Mouse (Mus musculus) B cell, adult 62 days (primary cell): Measurements from ENCODE around the gene Nrsn2. TPM values are rescaled to one million over a fixed set of nuclear protein-coding genes. Genes with fewer than 3 reads are reported as not detected.

Source experiments
- total RNA-seq: library from RNA; stranded (reverse); gene quantifications from 4 replicates; pipeline ENCODE4 v1.2.4, GENCODE M21; 2023

The Nrsn2 gene
- not detected in 4 replicates for total RNA-seq

DNA sequence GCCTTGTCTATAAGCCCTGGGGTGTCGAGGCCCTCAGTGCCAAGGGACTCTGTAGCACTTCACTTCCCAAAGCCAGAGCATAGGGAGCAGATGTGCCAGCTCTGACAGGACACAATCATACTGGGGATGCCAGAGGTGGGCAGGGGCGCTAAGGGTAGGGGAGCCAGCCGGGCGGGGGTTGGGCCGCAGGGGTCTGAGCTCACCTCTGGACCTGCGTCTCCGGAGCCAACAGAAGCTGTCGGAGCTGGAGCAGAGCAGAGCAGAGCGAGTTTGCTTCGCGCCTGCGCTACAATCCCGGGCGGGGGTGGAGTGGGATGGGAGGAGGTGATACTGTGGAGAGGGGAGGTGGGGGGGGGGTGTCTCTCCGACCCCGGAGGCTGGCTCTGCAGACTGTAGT lies at the start of gene Nrsn2:
TSS of gene Nrsn2 (minus strand) at position 294 of the 397 bp plus-strand sequence.

DNA sequence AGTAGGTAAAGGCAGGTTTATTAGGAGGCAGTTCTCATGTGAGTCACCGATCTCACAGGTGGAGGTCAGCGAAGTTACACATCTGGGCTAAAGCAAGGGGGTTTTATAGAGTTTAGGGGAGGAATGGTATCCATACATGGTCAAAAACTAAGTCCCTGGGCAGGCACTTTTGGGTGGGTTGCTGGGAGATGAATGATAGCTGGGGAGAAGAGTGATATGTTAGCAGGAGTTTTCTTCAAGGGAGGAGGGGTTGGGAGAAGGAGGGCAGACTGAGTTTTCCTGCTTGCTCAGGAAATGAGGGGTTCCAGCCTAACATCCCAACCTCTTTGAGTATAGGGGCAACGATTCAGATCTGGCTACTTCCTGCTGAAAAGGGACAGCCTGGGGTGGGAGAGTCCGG lies 38.8 kb upstream of the Nrsn2 start, which contains the start of gene 6820408C15Rik:
TSS of gene 6820408C15Rik (plus strand) at position 301 of the 400 bp plus-strand sequence.

GRCm38 (mm10) chr2:152414591-152415165 lies 38.2 kb upstream of the Nrsn2 start, which contains the start of gene Zcchc3:
Gene Zcchc3, minus strand, starts transcription at chr2:152415027.

DNA sequence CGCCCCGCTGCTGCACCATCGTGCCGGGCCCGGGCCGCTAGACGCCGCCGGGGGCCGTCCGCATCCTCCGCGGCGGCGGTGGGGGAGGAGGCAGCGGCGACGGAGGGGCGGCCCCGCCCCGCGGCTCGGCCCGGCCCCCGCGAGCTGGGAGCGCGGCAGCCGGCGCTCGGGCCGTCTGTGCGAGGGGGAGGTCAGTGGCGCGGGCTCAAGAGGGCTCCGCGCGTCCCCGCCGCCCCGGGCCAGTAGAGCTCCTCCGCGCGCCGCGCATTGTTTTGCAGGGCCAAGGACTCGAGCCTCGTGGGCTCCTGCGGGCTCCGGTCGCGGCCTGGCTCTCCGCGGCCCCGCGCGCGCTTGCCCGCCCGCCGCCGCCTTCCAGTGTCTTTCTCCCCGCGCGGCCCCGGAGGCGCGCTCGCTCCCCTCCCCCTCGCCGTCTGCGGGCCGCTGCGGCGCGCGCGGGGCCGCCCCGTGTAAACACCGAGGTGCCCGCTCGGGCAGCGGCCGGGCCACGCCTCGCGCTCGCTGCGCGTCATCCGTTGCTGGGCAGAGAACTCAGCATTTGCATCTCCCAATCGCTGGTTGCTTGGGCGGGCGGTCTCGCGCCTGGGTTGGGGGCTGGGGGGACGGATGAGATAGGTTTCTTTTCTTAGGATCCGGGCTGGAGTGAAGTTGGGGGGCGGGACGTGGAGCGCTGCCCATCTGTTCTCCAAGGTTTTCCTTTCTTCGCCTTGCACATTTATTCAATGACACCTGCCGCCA lies 21.4 kb upstream of the Nrsn2 start, which contains the start of gene Sox12:
TSS of gene Sox12 (minus strand) at position 384 of the 756 bp plus-strand sequence.

DNA sequence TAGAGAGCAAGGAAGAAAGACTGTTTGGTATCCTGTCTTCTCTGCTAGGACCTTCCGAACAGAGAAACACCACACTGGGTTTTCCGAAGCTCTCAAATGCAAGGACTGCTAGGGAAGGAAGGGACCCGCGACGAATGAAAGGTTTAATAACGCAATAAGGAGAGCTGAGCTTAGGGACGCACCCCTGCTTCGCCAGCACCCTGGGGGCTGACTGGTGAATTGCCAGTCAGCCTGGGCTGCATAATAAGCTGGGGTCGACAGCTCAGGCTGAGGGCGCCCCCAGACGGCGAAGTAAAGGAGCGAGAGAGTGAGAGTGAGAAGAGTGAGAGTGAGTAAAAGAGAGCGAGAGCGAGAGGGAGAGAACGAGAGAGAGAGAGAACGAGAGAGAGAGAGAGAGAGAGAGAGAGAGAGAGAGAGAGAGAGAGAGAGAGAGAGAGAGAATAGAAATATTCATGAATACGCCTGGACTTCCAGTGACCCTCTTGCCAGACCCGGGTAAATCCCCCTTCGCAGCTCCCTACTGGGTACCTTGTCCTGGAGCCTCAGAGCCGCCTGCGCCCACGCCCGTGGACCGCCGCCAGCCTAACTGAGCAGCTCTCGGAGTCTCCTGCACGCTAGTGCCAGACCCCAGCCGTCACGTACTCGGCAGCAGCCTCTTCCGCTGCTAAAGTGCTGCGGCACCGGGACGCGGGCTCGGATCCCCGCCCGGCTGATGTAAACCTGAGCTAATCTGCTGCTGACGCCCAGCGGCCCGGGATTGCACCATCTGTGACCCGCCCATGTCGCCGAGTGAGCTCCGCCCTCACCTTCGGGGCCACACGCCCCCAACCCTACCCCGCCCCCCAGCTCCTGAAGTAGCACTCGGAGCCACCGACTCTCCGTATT lies 32.9 kb downstream of the Nrsn2 start, which contains the start of gene Trib3:
TSS of gene Trib3 (minus strand) at position 704 of the 885 bp plus-strand sequence.

DNA sequence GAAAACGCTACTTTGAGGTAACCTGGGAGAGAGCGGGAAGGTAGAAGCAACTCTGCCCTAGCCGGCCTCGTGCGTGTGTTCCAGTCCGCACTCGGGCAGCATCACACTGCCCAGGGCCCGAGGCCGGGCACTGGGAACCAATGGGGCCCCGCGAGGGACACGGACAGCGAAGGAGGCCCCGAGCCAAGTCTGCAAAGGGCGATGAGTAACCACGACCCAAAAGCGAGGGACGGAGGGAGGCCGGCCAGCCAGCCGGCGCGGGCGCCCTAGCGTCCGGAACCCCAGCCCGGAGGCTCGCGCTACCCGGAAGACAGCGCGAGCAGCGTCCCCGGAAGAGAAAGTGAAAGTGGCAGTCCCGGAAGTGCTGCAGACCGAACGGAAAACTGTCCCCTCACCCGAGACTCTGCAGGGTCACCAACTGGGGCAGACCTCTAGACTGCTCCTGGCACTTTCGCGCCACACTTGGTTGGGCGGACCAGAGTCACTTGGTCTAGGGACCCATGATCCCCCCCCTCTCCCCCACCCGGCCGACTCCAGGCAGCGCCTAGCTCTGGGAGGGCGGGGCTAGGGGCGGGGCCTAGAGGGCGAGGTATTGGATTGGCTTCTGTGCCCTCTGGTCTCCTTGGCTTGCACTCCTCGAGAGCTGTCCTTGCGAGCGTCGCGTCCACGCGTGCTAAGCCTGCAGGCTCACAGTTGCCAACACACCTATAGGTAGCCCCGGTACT lies 44.2 kb downstream of the Nrsn2 start, which contains the start of gene Rbck1:
TSS of gene Rbck1 (minus strand) at position 553 of the 725 bp plus-strand sequence.

Other genes starting within 250 kb of the Nrsn2 start
- not detected in 4 replicates for gene Tcf15, start 233.1 kb downstream of the Nrsn2 start, total RNA-seq
- 112 to 120 TPM (median 119 TPM) in 4 replicates for gene Csnk2a1, start 149.8 kb downstream of the Nrsn2 start, total RNA-seq
- 82.8 to 88.8 TPM (median 85.8 TPM) in 4 replicates for gene Tbc1d20, start 82.8 kb downstream of the Nrsn2 start, total RNA-seq
- 177 to 215 TPM (median 195 TPM) in 4 replicates for gene Rbck1, start 44.0 kb downstream of the Nrsn2 start, total RNA-seq
- gene Trib3, start 32.6 kb downstream of the Nrsn2 start, total RNA-seq: 2.8 to 7.2 TPM (median 4.1 TPM) in 4 replicates
- 1.8 to 3.3 TPM (median 2.6 TPM) in 4 replicates for gene Sox12, start 21.4 kb upstream of the Nrsn2 start, total RNA-seq
- 2.9 to 3.5 TPM (median 3.2 TPM) in 4 replicates for gene Zcchc3, start 38.4 kb upstream of the Nrsn2 start, total RNA-seq
- 0.53 to 1.5 TPM in 2 of 4 replicates, not detected in the others for gene 6820408C15Rik, start 38.9 kb upstream of the Nrsn2 start, total RNA-seq
- not detected in 4 replicates for gene Defb23, start 88.0 kb upstream of the Nrsn2 start, total RNA-seq
- gene Defb20, start 100.4 kb upstream of the Nrsn2 start, total RNA-seq: not detected in 4 replicates
- not detected in 4 replicates for gene Defb22, start 113.5 kb upstream of the Nrsn2 start, total RNA-seq
- gene Defb26, start 135.1 kb upstream of the Nrsn2 start, total RNA-seq: not detected in 4 replicates
- not detected in 4 replicates for gene Defb28, start 141.6 kb upstream of the Nrsn2 start, total RNA-seq
- not detected in 4 replicates for gene Defb29, start 163.5 kb upstream of the Nrsn2 start, total RNA-seq
- not detected in 4 replicates for gene Gm17416, start 192.7 kb upstream of the Nrsn2 start, total RNA-seq
- not detected in 4 replicates for gene Defb21, start 196.1 kb upstream of the Nrsn2 start, total RNA-seq
- not detected in 4 replicates for gene Defb19, start 203.7 kb upstream of the Nrsn2 start, total RNA-seq
- gene Defb45, start 222.8 kb upstream of the Nrsn2 start, total RNA-seq: not detected in 4 replicates
- not detected in 4 replicates for gene Defb36, start 227.7 kb upstream of the Nrsn2 start, total RNA-seq
- not detected in 4 replicates for gene Defb25, start 246.4 kb upstream of the Nrsn2 start, total RNA-seq